Mouse (Mus musculus): ENCODE data around the gene E2f7. TPM values are rescaled to one million over a fixed set of nuclear protein-coding genes. Genes with fewer than 3 reads are reported as not detected.

Gene E2f7
- 12.0 and 13.2 TPM in 2 replicates for polyA plus RNA-seq (2016; fragmentation: Nextera tagmentation; extraction: Ambion mirVana)

DNA sequence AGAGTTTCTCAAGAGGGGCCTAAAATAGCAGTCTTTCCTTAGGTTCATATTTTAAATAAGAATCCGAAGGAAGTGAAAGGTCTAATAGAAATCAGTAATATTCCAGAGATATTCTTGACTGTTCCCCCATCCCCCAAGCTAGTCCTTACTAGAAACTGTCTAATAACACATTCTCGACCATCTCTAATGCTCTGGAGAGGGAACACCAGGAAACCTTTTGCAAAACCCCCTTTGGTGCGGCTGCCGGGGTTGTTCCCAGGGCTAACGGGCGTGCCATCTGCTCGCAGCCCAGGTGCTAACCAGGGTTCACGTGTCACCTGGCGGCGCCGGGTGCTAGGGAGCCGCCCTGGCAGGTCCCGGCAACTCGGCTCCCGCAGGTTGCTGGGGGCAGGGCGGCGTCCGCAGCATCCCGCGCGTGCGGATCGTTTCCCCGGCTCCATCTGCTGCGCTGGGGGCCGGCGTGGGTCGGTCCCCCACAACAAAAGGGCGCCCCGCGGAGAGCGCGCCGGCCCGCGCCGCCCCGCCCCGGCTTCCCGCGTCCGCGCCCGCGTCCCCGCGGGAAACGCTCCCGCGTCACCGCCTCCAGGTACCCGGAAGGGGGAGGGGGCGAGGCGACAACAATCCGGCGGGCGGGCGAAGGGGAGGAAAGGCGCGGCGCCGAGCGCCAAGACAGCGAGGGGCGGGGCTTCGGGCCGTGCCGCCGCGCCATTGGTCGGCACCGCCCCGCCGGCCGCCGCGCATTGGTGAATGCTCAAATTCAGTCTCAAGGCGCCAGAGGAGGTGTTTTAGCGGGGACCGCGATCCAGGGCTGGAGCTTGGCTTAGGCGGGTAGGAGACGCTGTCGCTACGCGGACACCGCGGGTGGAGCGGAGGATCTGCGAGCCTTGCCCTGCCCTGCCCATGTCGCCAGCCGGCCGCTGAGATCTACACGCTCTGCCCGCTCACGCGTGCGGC lies at the start of gene E2f7:
TSS of gene E2f7 (plus strand) at position 754 of the 954 bp plus-strand sequence.
- ATAC-seq = peak; percentile 98
- Histone ChIP-seq H3K4me1 (peaks cover 18% of the 10 kb centered on the region), H3K9me3 (replicated peaks) (no peaks in the 10 kb centered on the region), H3K9ac (peak within 1 kb of the TSS; percentile 94), H3K27me3 (replicated peaks) (peaks cover 9% of the 10 kb centered on the region; the same call in 1 of the 2 replicates), H3K4me2 (peak within 1 kb of the TSS; percentile 97), H3K36me3 (peaks cover 31% of the 10 kb centered on the region), H3K4me3 (peak within 1 kb of the TSS; percentile 90), H3K27ac (peak within 1 kb of the TSS; percentile 82)
- under 1% methylated on average over 89 of the region's 98 CpGs for WGBS (ENCODE audit: insufficient replicate concordance)

DNA sequence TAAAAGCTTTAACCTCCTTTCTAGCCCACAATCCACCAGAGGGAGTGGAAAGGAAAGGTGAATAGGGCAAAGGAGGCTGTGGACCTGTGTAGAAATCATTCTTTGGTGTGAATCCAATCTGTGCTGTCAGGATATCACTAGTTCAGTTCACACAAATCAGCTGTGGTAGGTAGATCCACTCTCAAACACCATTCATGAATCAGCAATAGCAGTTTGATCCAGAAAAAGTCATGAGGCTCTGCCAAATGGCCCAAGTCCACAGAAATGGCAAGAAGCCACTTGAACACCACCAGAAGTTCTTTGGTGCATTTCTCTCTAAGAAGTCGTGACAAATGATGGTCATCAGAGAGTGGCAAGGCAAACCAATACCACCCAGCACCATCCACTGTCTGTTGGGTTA lies 44.0 kb upstream of the E2f7 start:
- Histone ChIP-seq H3K9me3 (replicated peaks) (no peaks in the 10 kb centered on the region), H3K36me3 (no peaks in the 10 kb centered on the region), H3K4me2 (no peak overlapping the region), H3K4me3 (no peak overlapping the region), H3K9ac (no peak overlapping the region), H3K27me3 (replicated peaks) (no peaks in the 10 kb centered on the region), H3K27ac (no peak overlapping the region), H3K4me1 (no peaks in the 10 kb centered on the region)
- 36% methylated on average over 1 of the region's 1 CpGs for WGBS (ENCODE audit: insufficient replicate concordance)
- ATAC-seq = no peak

DNA sequence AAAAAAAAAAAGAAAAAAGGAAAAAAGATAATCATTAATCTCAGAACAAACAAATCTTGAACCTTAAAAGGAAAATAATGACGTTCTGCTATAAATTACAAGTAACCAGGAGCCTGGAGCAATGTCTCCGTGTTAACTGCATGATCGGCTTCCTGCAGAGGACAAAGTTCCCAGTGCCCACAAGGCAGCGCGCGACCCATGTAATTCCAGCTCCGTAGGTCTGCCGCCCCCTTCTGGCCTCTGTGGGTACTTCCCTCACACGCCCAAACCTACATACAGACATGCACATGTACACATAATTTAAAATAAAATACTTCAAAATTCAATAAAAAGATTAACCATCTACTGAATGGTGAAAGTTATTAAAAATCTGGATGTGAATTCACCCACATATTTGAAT lies 39.6 kb upstream of the E2f7 start:
- no peak overlapping the region for H3K4me2 ChIP-seq
- no peaks in the 10 kb centered on the region for H3K4me1 ChIP-seq
- H3K9me3 ChIP-seq (replicated peaks) = no peaks in the 10 kb centered on the region
- 40% methylated on average over 9 of the region's 9 CpGs for WGBS (ENCODE audit: insufficient replicate concordance)
- no peak overlapping the region for H3K27ac ChIP-seq
- no peaks in the 10 kb centered on the region for H3K36me3 ChIP-seq
- no peaks in the 10 kb centered on the region for H3K27me3 ChIP-seq (replicated peaks)
- H3K9ac ChIP-seq = no peak overlapping the region
- H3K4me3 ChIP-seq = no peak overlapping the region
- no peak for ATAC-seq

DNA sequence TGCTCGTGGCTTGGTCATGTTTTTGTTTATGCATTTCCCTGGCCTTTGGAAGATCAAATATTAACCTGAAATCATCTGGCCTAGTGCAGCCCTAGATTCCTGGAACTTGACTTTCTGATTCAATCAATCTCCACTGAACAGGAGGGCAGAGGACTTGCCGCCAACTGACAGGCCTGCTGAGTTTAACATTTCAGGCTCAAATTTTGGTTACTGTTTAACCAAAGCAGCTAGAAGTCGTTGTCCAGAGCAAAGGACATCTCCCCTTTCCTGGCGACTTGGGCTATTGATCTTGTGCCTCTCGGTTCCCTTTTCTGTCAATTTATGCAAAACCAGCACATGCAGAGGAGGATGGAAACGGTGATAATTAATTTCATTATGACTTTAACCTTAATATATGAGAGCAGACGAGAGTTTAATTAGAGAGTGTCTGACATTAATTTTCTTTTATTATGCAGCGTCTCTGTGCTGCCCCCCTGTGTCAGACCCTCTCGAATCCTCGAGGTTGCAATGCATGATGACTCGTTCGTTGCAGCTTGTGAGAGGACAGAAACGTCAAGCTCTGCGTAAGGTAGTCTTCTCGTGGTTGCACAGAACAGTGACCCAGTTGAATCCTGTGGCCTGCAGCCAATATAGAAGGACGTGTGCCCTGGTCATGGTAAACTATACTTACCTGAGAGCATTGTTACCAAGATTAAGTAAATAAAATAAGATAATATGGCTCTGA lies 37.7 kb upstream of the E2f7 start:
- Histone ChIP-seq H3K27me3 (replicated peaks) (no peaks in the 10 kb centered on the region), H3K27ac (peak overlapping the region; percentile 25; the same call in 1 of the 2 replicates), H3K36me3 (no peaks in the 10 kb centered on the region), H3K4me3 (no peak overlapping the region), H3K9ac (no peak overlapping the region), H3K4me2 (no peak overlapping the region), H3K9me3 (replicated peaks) (no peaks in the 10 kb centered on the region), H3K4me1 (no peaks in the 10 kb centered on the region)
- ATAC-seq = peak; percentile 73
- WGBS (ENCODE audit: insufficient replicate concordance) = 47% methylated on average over 16 of the region's 16 CpGs

DNA sequence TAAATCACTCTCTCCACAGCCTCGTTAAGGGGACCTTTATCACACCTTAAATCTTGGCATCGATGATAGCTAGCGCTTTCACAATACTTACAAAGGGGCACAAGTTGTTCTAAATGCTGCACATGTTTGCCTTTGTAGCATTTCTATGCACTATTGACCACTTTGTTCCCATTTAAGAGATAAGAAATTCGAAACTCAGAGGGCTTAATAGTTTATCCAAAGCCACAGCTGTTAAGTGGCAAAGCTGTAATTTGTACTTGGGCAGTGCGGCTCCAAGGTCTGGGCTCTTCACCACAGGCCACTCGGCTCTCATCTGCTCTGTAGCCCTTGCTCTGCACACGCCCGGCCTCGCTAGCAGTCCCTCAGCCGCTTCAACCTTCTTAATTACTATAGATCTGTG lies 28.4 kb upstream of the E2f7 start:
- Histone ChIP-seq H3K27ac (no peak overlapping the region), H3K36me3 (no peaks in the 10 kb centered on the region), H3K9ac (no peak overlapping the region), H3K9me3 (replicated peaks) (no peaks in the 10 kb centered on the region), H3K4me2 (no peak overlapping the region), H3K4me3 (no peak overlapping the region), H3K4me1 (no peaks in the 10 kb centered on the region), H3K27me3 (replicated peaks) (no peaks in the 10 kb centered on the region)
- ATAC-seq = no peak
- WGBS (ENCODE audit: insufficient replicate concordance) = 65% methylated on average over 10 of the region's 10 CpGs

DNA sequence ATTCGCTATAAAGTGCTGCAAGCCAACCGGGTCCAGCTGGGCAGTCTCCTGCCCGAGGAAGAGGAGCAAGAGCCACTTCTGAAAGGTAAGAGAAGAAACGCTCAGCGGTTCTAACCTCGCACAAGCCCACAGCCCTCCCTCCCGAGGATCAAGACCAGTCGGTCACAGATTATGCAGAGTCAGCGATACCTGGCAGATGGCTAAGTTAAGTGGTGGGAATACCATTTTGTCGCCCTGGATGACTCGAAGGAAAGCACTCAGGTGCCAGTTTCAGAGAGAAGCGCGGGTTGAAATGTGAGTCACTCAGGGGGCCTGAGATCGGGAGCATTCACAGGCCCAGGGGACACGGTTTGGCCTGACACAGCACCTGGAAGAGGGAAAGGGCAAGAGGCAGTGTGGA lies 18.8 kb upstream of the E2f7 start:
- ATAC-seq = no peak
- H3K27ac ChIP-seq = no peak overlapping the region
- H3K27me3 ChIP-seq (replicated peaks) = no peaks in the 10 kb centered on the region
- no peaks in the 10 kb centered on the region for H3K9me3 ChIP-seq (replicated peaks)
- H3K4me3 ChIP-seq = no peak overlapping the region
- 73% methylated on average over 15 of the region's 15 CpGs for WGBS (ENCODE audit: insufficient replicate concordance)
- H3K36me3 ChIP-seq = no peaks in the 10 kb centered on the region
- H3K4me2 ChIP-seq = no peak overlapping the region
- H3K9ac ChIP-seq = no peak overlapping the region
- H3K4me1 ChIP-seq = no peaks in the 10 kb centered on the region

DNA sequence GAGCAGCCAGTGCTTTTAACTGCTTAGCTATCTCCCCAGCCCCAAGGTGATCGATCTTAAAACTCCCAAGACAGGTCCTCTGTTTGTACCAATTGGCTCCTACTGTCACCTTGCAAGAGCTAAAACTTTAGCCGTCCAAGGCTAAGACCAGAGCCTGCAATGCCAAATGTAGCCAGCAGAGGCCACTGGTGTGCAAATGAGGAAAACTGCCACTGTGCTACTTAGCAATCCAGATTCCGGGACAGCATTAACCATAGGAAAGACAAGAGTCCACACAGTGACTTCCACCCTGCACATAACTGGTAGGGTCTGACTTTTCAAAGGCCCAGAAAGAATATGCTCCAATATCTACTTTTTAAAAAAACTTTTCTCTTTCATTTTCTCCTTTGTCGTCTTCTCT lies 17.4 kb upstream of the E2f7 start:
- Histone ChIP-seq H3K4me2 (no peak overlapping the region), H3K36me3 (no peaks in the 10 kb centered on the region), H3K27me3 (replicated peaks) (no peaks in the 10 kb centered on the region), H3K9me3 (replicated peaks) (no peaks in the 10 kb centered on the region), H3K9ac (no peak overlapping the region), H3K27ac (no peak overlapping the region), H3K4me3 (no peak overlapping the region), H3K4me1 (no peaks in the 10 kb centered on the region)
- WGBS (ENCODE audit: insufficient replicate concordance) = 39% methylated on average over 4 of the region's 4 CpGs
- ATAC-seq = no peak

DNA sequence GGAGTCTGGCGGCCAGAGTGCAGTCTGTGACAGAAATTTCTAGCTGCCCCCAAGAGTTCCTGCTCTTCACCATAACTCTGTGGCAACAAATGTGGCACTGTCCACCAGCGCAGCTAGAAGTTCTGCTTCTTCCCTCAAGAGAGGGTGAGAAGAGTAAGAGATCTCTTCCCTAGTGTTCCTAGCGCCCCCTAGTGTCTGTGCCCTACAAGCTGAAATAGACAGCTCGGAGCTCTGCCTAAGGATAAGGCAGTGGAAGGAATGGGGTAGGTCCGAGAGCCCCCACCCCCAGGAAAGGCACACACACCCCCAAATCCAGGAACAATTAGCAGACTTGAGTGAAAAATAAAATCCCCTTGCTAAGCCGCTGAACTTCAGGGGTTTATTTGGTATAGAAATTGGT lies 11.9 kb upstream of the E2f7 start:
- H3K4me2 ChIP-seq = no peak overlapping the region
- no peaks in the 10 kb centered on the region for H3K4me1 ChIP-seq
- H3K9ac ChIP-seq = no peak overlapping the region
- H3K27me3 ChIP-seq (replicated peaks) = no peaks in the 10 kb centered on the region
- H3K36me3 ChIP-seq = no peaks in the 10 kb centered on the region
- no peak overlapping the region for H3K4me3 ChIP-seq
- peak; percentile 57; the same call in 1 of the 2 replicates for ATAC-seq
- no peak overlapping the region for H3K27ac ChIP-seq
- 10% methylated on average over 6 of the region's 6 CpGs for WGBS (ENCODE audit: insufficient replicate concordance)
- no peaks in the 10 kb centered on the region for H3K9me3 ChIP-seq (replicated peaks)

DNA sequence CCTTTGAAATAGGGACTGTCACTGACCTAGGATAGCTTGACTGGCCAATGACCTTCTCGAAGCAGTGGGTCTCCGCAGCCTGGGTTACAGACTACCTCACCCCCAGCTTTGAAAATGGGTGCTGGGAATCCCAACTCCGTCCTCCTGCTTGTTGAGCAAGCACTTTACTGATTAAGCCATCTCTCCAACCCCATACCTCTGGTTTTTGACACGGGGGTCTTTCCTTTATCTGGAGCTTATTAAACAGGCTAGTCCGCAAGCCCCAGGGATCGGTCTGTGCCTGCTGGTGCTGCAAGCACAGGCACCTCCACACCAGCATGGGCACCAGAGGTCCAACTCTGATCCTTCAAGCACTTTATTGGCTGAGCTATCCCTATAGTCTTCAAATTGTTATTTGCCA lies 1.5 kb upstream of the E2f7 start:
- H3K4me1 ChIP-seq = peaks cover 18% of the 10 kb centered on the region
- no peak for ATAC-seq
- peaks cover 9% of the 10 kb centered on the region; the same call in 1 of the 2 replicates for H3K27me3 ChIP-seq (replicated peaks)
- WGBS (ENCODE audit: insufficient replicate concordance) = 78% methylated on average over 6 of the region's 6 CpGs
- H3K4me3 ChIP-seq = no peak overlapping the region
- H3K9me3 ChIP-seq (replicated peaks) = no peaks in the 10 kb centered on the region
- peaks cover 19% of the 10 kb centered on the region for H3K36me3 ChIP-seq
- H3K9ac ChIP-seq = no peak overlapping the region
- no peak overlapping the region for H3K4me2 ChIP-seq
- no peak overlapping the region for H3K27ac ChIP-seq

DNA sequence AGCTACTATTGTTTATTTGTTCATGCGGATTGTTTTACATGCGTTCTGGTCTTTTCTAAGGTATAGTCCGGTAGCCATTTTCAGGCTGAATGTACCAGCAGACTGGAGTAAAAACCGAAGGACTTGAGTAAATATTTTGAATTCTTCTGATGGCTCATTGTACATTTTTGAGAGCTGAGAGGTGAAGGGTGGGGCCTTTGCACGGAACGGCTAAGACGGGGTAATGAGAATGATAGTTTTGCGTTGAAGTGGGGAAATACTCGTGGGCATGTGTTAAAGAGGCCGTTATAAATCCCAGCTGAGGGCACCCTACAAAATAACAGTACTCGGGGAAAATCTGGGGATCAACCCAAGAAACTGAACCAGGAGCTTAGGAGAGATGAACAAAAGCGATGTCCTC lies 1.1 kb upstream of the E2f7 start:
- ATAC-seq = no peak
- H3K4me1 ChIP-seq = peaks cover 18% of the 10 kb centered on the region
- H3K9ac ChIP-seq = no peak overlapping the region
- peak overlapping the region; percentile 97; the same call in 1 of the 2 replicates for H3K4me2 ChIP-seq
- WGBS (ENCODE audit: insufficient replicate concordance) = 76% methylated on average over 12 of the region's 12 CpGs
- H3K36me3 ChIP-seq = peaks cover 23% of the 10 kb centered on the region
- no peak overlapping the region for H3K27ac ChIP-seq
- H3K9me3 ChIP-seq (replicated peaks) = no peaks in the 10 kb centered on the region
- peaks cover 9% of the 10 kb centered on the region; the same call in 1 of the 2 replicates for H3K27me3 ChIP-seq (replicated peaks)
- no peak overlapping the region for H3K4me3 ChIP-seq

DNA sequence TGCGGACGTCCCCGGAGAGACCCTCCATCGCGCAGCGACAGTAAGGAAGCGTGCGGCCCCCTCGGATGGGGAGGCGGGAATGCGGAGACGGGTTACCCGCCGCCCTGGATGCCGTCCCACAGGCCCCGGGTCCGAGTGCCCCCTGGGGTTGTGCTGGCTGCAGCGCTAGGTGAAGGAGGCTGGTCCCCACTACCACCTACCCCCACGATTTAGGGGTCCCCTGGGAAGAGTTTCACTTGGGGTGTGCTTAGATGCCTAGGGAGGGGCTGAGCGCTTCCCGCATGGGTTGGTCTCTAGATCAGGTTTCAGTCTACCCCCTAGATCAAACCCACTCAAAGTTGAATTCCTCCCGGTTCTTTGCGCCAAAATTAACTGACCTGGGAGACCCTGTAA lies 397 bp downstream of the E2f7 start:
- Histone ChIP-seq H3K4me3 (peak overlapping the region; percentile 90), H3K27me3 (replicated peaks) (peaks cover 9% of the 10 kb centered on the region; the same call in 1 of the 2 replicates)
- whole genome bisulfite sequencing (ENCODE audit: insufficient replicate concordance) = 6% methylated on average over 23 of the region's 23 CpGs

DNA sequence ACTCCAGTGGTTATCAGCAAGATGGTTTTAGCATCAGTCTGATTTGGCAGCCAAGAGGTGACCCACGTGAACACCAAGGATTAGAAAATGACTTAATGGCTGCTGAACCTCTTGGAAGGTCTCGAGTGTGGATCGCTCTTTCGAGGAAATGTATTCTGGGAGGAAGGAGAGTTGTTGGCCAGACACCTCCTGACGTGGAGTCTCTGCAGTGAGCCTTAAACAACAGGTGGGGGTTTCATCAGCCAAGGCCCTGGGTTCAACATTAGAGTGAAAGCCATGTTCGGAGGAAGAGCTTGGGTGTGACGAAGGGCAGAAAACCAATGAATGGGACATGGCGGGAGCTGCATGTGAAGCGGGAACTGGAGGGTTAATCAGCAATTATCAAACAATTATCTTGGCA lies 3.8 kb downstream of the E2f7 start:
- H3K4me3 ChIP-seq = no peak overlapping the region
- 0 out of 2 replicates have a peak, but pooled peaks cover 3% of the 10 kb centered on the region for H3K27me3 ChIP-seq (replicated peaks)
- WGBS (ENCODE audit: insufficient replicate concordance) = 87% methylated on average over 9 of the region's 9 CpGs
- no peak overlapping the region for H3K27ac ChIP-seq
- no peaks in the 10 kb centered on the region for H3K9me3 ChIP-seq (replicated peaks)
- H3K36me3 ChIP-seq = peaks cover 72% of the 10 kb centered on the region
- peaks cover 18% of the 10 kb centered on the region for H3K4me1 ChIP-seq
- H3K9ac ChIP-seq = no peak overlapping the region
- no peak for ATAC-seq
- H3K4me2 ChIP-seq = no peak overlapping the region

More for the DNA sequence above, 397 bp downstream of the E2f7 start:
- Histone ChIP-seq H3K4me1 (peaks cover 18% of the 10 kb centered on the region), H3K27ac (peak overlapping the region; percentile 82), H3K9me3 (replicated peaks) (no peaks in the 10 kb centered on the region), H3K4me2 (peak overlapping the region; percentile 97), H3K36me3 (peaks cover 37% of the 10 kb centered on the region), H3K9ac (peak overlapping the region; percentile 94)
- peak; percentile 48 for ATAC-seq

Measured in liver, embryonic 12.5 days (tissue).